Mouse (Mus musculus) mature B cell (primary cell): ENCODE results near the gene Serpine1.

Source experiments
- in situ Hi-C: fragments of 300-500 bp; cut with MboI; formaldehyde crosslinking; loops from 2 replicates; pipeline ENCODE4 v1.14.3; 2019

Gene Serpine1

DNA sequence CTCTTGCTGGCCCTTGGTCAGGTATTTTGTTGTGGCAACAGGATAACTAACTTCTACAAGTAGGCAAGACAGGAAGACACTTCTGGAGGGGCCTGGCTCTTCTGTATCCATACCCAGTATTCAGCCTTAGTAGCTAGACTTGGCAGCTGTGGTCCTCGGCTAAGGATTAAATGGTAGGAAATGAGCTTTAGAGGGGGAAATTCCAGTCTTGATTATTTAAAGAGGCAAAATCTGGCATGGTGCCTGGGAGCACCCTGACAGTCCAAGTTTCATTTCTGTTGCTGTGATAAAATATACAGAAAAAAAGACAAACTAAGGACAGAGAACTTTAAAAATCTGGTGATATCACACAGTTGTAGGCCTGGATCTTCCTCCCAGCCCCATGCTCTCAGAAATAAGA is 24.0 kb upstream of the Serpine1 start:
- in situ Hi-C loops, result no loop called here

DNA sequence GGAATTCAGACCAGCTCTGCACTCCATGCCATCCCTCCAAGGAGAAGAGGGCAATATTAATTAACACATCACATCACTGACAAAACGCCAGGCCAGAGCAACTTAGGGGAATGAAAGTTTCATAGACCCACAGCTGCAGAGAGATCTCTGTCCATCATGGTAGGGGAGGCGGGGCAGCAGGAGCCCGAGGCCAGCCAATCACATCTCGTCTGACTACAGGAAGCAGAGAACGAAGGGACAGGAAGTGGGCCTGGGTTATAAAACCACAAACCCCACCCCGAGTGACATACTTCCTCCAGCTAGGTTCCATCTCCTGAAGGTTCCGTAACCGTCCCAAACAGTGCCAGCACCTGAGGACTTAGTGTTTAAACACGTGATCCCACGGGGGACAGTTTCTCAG is 23.1 kb upstream of the Serpine1 start:
- in situ Hi-C loops, result no loop called here

DNA sequence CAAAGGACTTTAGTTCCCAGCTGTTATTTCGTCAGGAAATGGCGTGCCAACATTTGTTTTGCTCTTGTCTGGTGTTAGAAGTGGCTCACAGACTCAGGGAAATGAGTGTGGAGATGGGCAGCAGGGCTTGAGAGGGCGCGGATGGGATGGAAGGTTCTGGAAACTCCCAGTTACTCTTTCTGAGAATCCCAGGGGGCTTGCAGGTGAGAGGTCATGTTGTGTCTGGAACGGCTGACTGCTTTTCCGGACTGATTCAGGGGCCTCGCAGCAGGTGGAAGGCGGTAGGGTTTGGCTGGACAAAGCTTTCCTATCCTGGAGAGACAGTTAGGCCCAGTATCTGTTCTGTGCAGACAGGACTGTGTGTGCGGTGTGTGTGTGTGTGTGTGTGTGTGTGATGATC is 21.7 kb upstream of the Serpine1 start:
- in situ Hi-C loops, result no loop called here

- in situ Hi-C loops, result no loop called here
These were observed 19.5 kb upstream of the Serpine1 start for GRCm38 (mm10) chr5:137091560-137091959.

GRCm38 (mm10) chr5:137090870-137091269 is 18.8 kb upstream of the Serpine1 start:
- in situ Hi-C loops, result no loop called here

GRCm38 (mm10) chr5:137087410-137087809 is 15.3 kb upstream of the Serpine1 start:
- in situ Hi-C loops, result no loop called here

GRCm38 (mm10) chr5:137085731-137086130 is 13.7 kb upstream of the Serpine1 start:
- in situ Hi-C loops, result no loop called here

DNA sequence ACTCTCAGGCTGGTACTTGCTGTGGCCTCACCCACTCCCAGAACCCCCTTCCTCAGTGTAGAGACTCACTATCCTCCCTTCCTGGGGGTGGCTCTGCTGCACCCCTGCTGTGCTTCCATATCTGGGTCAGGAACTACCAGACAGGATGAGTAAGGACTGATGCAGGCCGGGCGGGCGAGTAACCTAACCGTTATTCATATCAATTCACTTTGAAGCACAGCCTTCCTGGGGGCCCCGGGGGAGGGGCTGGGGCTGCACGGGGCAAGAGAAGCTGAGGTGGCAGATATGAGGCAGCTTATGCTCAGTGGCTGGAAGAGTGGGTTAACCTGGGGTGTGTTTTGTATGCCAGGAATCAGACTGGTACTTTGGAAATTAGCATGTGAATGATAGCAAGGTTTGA is 13.0 kb upstream of the Serpine1 start:
- in situ Hi-C loops, result no loop called here

- in situ Hi-C loops, result no loop called here
These were observed 11.0 kb upstream of the Serpine1 start for GRCm38 (mm10) chr5:137083051-137083450.

- in situ Hi-C loops, result no loop called here
These were observed 7.8 kb upstream of the Serpine1 start for GRCm38 (mm10) chr5:137079849-137080248.

DNA sequence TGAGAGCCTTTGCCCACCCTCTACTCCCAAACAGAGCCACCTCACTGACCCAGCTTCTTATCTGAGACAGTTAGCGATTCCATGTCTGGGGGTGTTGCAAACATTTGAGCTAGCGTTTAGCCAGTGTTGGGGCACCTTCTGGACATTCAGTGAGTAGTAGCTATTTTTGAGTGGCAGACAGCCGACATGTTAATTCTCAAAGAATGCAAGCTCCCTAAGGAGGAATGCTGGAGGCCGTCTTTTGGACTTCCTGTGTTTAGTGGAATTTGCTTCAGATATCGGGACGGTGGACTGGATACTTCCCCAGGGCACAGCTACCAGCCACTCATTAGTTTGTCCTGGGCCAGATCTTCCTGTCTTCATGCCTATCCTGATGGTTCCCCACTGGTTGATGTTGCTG is 6.5 kb upstream of the Serpine1 start:
- in situ Hi-C loops, result no loop called here

DNA sequence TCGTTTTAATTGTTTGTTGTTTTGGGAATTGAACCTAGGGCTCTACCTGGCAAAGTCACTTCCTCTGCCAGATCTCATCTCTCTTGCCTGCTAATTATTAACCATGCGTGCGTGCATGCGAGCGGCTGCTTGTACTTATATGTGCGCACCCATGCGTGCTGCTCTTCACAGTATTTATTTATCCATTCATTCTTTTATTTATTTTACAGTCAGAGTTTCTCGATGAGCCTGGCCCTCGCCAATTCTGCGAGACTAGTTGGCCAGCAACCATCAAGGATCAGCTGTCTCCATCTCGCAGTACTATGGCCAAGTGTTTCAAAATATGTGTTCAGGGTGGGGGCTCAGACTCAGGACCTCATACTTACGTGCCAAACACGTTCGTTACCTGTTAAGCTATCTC is 6.0 kb upstream of the Serpine1 start:
- in situ Hi-C loops, result no loop called here

- in situ Hi-C loops, result no loop called here
These were observed 5.1 kb upstream of the Serpine1 start for GRCm38 (mm10) chr5:137077187-137077586.

DNA sequence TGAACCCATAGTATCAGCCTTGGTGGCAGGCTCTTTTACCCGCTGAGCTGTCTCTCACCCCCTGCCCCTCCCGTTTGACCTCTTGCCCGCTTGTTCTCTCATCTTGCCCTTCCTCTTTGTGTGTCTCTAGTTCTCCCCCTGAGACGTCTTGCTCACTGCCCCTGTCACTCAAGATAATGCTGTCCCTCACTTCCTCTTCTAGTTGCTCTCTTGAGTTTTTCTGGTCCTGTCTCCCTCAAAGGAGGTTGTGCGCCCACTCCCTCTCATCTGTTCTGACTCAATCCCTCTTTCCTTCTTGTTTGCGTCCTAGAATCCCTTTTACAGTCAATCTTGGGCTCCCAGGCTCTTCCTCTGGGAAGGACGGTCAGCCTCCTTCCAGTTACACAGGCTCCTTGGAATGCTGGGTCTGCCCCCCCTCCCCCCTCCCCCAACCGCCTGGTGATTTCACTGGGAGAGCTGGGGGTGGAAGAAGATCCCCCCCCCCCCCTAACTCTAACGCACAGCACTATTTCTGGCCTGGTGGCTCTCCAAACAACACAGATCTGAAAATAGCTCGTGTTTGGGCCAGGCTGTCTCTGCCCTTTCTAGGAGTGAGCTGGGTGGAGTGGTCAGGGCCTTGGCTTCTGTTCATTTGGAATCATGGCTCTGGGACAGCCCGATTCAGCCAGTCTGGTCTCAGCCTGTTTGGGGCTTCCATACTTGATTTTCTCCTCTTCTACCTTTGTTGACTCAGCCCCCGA is 4.3 kb upstream of the Serpine1 start:
- in situ Hi-C loops, result no loop called here

- in situ Hi-C loops, result no loop called here
These were observed 3.7 kb upstream of the Serpine1 start for GRCm38 (mm10) chr5:137075726-137076125.

GRCm38 (mm10) chr5:137074191-137074651 is 2.2 kb upstream of the Serpine1 start:
- in situ Hi-C loops, result no loop called here

DNA sequence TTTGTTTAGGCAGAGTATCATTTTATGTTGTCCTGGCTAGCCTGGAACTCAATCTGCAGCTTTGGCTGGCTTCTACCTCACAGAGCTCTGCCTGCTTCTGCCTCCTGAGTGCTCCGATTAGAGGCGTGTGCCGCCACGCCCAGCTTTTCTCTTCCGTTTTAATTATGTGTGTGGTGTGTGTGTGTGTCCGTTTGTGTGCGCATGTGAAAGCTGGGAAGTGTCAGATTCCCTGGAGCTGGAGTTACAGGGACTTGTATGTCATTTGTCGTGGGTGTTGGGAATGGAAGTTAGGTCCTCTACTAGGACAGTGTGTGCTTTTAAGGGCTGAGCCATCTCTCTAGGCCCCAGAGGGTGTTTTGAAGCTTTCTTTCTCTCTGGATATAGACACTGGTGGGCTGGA is 1.1 kb upstream of the Serpine1 start:
- in situ Hi-C loops, result no loop called here

GRCm38 (mm10) chr5:137070881-137071605 is 1.0 kb downstream of the Serpine1 start:
- in situ Hi-C loops, result no loop called here

DNA sequence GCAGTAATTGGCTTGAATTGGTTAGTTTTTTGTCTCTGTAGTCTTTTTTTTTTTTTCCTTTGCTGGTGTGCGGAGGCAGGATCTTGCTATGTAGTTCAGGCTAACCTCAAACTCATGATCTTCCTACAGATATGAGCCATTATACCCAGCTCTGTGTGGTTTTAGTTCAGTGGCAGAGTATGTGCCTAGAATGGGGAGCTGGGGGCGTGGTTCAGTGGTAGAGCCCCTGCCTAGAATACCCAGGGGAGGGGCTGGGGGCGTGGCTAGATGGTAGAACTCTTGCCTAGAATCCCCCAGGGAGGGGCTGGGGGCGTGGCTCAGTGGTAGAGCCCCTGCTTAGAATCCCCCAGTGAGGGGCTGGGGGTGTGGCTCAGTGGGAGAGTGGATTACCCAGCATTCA is 3.4 kb downstream of the Serpine1 start:
- in situ Hi-C loops, result no loop called here

GRCm38 (mm10) chr5:137065923-137066322 is 6.1 kb downstream of the Serpine1 start:
- in situ Hi-C loops, result no loop called here

GRCm38 (mm10) chr5:137065454-137065853 is 6.6 kb downstream of the Serpine1 start:
- in situ Hi-C loops, result no loop called here

GRCm38 (mm10) chr5:137062601-137063000 is 9.5 kb downstream of the Serpine1 start:
- in situ Hi-C loops, result no loop called here

DNA sequence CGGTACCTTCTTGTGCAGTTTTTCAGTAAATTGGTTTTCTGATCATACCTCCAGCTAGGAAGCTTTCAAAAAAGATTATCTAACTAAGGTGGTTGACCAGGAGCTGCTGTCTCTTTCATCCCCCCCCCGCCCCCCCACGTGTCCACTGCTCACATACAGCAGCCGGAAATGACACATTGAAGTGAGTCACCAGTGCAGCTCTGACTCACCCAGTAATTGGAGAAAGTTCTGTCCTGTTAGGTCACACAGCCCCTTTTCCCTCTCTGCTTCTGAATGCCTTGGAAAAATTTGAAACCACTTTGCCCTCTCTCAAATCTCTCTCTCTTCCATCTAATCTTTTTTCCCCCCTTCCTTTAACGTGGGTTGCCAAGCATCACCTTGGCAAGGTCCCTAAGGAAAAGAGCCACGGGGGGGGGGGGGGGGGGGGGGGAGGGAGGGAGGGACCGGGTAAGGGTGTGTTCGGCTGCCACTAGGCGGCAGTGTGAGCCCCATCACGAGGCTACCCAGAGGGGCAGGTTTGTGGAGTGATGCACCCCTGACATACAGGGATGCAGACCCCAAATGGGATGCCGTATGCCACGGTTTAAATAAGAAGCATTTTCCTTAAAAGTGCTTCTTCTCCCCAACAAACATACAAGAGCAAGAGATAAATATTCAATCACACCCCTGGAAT is 10.1 kb downstream of the Serpine1 start:
- in situ Hi-C loops, result no loop called here
